Mouse (Mus musculus): ENCODE measurements around the gene Adat3. TPM values are rescaled to one million over a fixed set of nuclear protein-coding genes. Genes with fewer than 3 reads are reported as not detected.
A peak's percentile ranks its signal among the peaks of the same experiment; 100 is the strongest.

Adat3 gene
- polyA plus RNA-seq, 1 experiment from 2014 or later: 6.4 TPM

DNA sequence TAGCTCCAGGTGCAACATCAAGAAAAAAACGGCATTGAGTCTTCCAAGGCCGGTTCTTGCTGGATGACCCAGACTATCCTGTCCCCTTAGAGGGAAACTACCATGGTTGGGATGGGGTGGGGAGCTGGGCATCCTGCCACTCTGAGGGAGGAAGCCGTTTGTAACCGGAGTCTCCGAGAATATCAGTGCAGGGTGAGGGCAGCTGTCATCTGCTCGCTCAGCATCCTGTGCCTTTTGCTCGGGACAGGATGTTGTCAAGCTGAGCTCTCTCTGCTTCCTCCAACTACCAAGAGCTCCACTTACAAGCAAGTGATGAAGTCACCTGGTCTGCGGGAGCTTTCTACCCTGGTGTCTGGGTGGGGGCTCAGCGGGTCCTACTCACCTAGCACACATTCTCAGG, 15.5 kb downstream of the Adat3 start:
- Histone ChIP-seq H3K4me2 (ENCODE audit: low read length) (no peak overlapping the region), H3K9me3 (ENCODE audit: control insufficient read depth, low read length) (no peaks in the 10 kb centered on the region), H3K9ac (replicated peaks; ENCODE audit: low read depth, low read length) (no peak overlapping the region), H3K27ac (ENCODE audit: low read length) (no peak overlapping the region), H3K4me3 (replicated peaks; ENCODE audit: low read length) (no peak overlapping the region), H3K27me3 (replicated peaks; ENCODE audit: control insufficient read depth, insufficient read depth, low read length) (no peaks in the 10 kb centered on the region), H3K36me3 (ENCODE audit: control insufficient read depth, insufficient read depth) (peaks cover 5% of the 10 kb centered on the region; the same call in 1 of the 2 replicates), H3K4me1 (replicated peaks; ENCODE audit: control insufficient read depth, insufficient read depth, low read length) (peaks cover 7% of the 10 kb centered on the region)
- no peak for ATAC-seq
- 86% methylated on average over 9 of the region's 9 CpGs for WGBS

DNA sequence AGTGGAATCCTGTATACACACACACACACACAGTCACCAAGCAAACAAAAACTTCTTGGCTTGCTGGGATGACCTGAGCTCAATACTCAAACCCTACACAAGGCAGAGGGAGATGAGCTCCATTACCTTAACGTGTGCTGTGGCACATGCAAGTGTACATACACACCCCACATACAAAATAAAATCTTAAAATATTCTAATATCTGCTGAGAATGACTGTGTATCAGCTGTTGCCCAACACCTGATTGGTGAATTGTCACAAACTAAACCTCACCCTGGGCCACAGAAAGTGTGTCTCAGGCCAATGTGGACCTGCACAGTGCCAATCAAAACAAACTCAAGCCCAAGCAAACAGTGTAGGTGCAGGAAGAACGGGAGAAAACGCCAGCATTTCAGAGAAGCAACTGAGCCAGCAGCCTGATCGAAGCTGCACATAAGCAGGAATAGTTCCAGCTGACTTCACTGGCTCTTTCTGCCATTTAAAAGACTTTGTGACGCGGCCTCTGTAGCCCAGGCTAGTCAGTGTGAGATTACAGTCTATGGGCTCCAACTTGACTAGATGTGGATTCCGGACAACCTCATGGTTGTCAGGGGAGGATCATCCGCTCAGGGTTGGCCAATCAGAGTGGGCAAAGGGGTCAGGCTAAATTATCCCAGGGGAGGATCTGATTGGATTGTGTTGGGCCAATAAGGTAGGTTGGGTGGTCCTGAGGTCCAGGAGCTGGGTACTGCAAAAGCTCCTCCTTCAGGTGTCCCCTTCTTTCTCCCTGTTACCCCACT, 17.0 kb downstream of the Adat3 start:
- no peak for ATAC-seq
- H3K9ac ChIP-seq (replicated peaks; ENCODE audit: low read depth, low read length): no peak overlapping the region
- 37% methylated on average over 8 of the region's 8 CpGs for WGBS
- peaks cover 5% of the 10 kb centered on the region; the same call in 1 of the 2 replicates for H3K36me3 ChIP-seq (ENCODE audit: control insufficient read depth, insufficient read depth)
- H3K4me1 ChIP-seq (replicated peaks; ENCODE audit: control insufficient read depth, insufficient read depth, low read length): peaks cover 22% of the 10 kb centered on the region
- no peak overlapping the region for H3K4me3 ChIP-seq (replicated peaks; ENCODE audit: low read length)
- no peak overlapping the region for H3K4me2 ChIP-seq (ENCODE audit: low read length)
- no peak overlapping the region for H3K27ac ChIP-seq (ENCODE audit: low read length)
- H3K9me3 ChIP-seq (ENCODE audit: control insufficient read depth, low read length): no peaks in the 10 kb centered on the region
- no peaks in the 10 kb centered on the region for H3K27me3 ChIP-seq (replicated peaks; ENCODE audit: control insufficient read depth, insufficient read depth, low read length)

DNA sequence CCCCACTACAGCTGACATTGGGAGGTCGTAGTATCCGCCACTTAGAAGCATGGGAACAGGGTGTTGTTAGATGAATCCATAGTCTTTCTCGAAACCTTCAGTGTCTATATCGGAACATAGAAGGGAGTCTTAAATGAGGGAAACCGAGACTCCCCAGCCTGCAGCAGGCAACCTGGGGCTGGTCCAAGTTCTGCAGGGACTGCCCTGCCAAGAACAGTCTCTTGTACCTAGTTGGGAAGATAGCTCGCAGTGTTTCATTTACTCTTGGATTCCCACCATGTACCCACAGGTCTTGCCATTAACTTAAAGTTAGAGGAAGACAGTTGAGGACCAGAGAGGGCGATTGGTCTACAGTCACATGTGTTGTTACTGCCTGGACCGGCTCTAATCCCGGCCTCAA, 17.7 kb downstream of the Adat3 start:
- no peak overlapping the region for H3K4me2 ChIP-seq (ENCODE audit: low read length)
- H3K9me3 ChIP-seq (ENCODE audit: control insufficient read depth, low read length): no peaks in the 10 kb centered on the region
- no peak overlapping the region for H3K9ac ChIP-seq (replicated peaks; ENCODE audit: low read depth, low read length)
- H3K4me1 ChIP-seq (replicated peaks; ENCODE audit: control insufficient read depth, insufficient read depth, low read length): peaks cover 26% of the 10 kb centered on the region
- ATAC-seq: no peak
- WGBS: 84% methylated on average over 9 of the region's 9 CpGs
- no peaks in the 10 kb centered on the region for H3K27me3 ChIP-seq (replicated peaks; ENCODE audit: control insufficient read depth, insufficient read depth, low read length)
- H3K27ac ChIP-seq (ENCODE audit: low read length): no peak overlapping the region
- H3K36me3 ChIP-seq (ENCODE audit: control insufficient read depth, insufficient read depth): 0 out of 2 replicates have a peak, but pooled peaks cover 2% of the 10 kb centered on the region
- H3K4me3 ChIP-seq (replicated peaks; ENCODE audit: low read length): no peak overlapping the region

DNA sequence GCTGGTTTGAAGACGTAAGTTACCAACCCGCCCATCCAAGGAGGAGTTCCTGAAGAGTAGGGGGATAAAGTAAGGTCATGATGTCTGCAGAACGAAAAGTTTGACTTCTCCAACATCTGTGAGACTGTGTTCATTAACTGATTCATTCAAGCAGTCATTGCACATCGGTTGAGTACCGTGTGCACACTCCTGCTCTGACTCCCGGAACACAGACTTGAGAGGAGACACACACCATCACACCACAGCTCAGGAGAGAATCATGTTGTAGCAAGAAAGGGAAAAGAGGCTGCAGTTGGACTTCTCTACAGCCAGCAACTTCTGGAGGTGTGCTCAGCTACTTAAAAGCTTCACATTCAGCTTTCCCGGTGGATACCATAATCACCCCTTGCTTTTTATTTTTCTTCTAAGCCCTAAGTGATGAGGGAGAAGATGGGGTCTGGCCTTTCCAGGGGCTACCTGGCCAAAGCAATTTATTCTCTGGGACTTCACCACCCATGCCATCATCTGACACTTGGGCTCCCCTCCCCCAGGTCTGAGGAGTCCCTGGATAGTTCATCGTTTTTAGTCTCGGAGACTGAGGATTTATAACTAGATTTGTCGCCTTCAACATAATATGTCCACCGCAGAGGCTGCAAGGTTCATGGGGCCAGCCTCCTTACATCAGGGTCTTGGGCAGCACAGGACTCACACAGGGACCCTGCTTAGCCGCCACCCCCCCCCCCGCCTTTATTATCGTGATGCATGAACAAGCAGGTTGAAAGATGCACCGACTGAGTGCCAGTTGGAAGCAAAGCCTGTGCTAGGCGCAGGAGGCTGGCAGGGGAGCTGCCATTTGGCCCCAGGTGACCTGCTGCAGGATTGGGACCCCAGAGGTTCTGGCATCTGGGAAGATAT, 18.4 kb downstream of the Adat3 start:
- ATAC-seq: no peak
- peak overlapping the region; percentile 70 for H3K9ac ChIP-seq (replicated peaks; ENCODE audit: low read depth, low read length)
- WGBS: 56% methylated on average over 16 of the region's 16 CpGs

DNA sequence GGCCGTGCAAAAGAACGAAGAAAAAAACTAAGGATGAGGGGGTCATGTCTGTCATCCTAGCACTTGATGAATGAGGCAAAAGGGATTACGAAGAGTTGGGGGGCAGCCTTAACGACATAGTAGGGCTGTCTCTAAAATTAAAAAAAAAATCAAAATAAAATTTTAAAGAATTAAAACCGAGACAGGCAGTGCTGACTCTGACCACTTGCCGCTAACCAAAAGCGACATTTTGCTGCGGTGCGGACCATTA, 18.9 kb downstream of the Adat3 start:
- H3K4me2 ChIP-seq (ENCODE audit: low read length): peak overlapping the region; percentile 86
- H3K4me1 ChIP-seq (replicated peaks; ENCODE audit: control insufficient read depth, insufficient read depth, low read length): peaks cover 26% of the 10 kb centered on the region
- peak overlapping the region; percentile 70 for H3K9ac ChIP-seq (replicated peaks; ENCODE audit: low read depth, low read length)
- peak overlapping the region; percentile 66 for H3K4me3 ChIP-seq (replicated peaks; ENCODE audit: low read length)
- WGBS: 4% methylated on average over 9 of the region's 9 CpGs
- H3K27me3 ChIP-seq (replicated peaks; ENCODE audit: control insufficient read depth, insufficient read depth, low read length): no peaks in the 10 kb centered on the region
- no peaks in the 10 kb centered on the region for H3K9me3 ChIP-seq (ENCODE audit: control insufficient read depth, low read length)
- peak overlapping the region; percentile 99 for H3K27ac ChIP-seq (ENCODE audit: low read length)
- no peak for ATAC-seq
- H3K36me3 ChIP-seq (ENCODE audit: control insufficient read depth, insufficient read depth): no peaks in the 10 kb centered on the region

More for the DNA sequence above, 18.4 kb downstream of the Adat3 start:
- Histone ChIP-seq H3K27me3 (replicated peaks; ENCODE audit: control insufficient read depth, insufficient read depth, low read length) (no peaks in the 10 kb centered on the region), H3K4me2 (ENCODE audit: low read length) (peak overlapping the region; percentile 86), H3K27ac (ENCODE audit: low read length) (peak overlapping the region; percentile 99), H3K9me3 (ENCODE audit: control insufficient read depth, low read length) (no peaks in the 10 kb centered on the region), H3K36me3 (ENCODE audit: control insufficient read depth, insufficient read depth) (no peaks in the 10 kb centered on the region), H3K4me1 (replicated peaks; ENCODE audit: control insufficient read depth, insufficient read depth, low read length) (peaks cover 26% of the 10 kb centered on the region), H3K4me3 (replicated peaks; ENCODE audit: low read length) (peak overlapping the region; percentile 66)

DNA sequence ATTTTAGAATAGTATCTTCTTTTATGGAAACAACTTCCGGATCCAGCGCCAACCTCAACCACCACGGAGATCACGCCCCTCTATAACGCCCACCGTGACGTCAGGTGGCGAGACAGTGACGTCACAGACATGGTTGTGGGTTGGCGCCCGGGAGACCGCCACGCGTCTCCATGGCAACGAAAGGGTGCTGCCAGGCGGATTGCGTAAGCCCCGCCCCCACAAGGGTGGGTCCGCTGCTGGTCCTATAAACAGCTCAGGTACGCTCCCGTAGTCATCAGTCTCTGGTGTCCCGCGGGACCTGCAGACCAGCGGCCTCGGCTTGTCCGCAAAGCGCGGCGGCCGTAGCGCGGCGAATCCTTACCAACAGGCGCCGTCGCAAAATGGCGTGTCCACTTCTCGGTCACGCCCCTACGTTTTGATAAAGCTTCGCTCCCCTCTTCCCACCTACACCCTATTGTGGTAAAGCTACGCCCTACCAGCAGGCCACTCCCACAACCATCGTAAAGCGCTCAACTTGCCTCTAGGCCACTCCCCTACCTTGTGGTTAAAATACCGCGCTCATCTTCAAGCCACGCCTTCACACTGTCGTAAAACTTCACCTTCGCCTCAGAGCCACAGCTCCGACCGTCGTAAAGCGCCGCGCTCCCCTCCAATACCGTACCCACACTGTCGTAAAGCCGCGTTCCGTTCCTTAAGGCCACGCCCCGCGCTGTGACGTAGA, 19.4 kb downstream of the Adat3 start:
- WGBS: under 1% methylated on average over 64 of the region's 64 CpGs
- no peaks in the 10 kb centered on the region for H3K36me3 ChIP-seq (ENCODE audit: control insufficient read depth, insufficient read depth)
- peak overlapping the region; percentile 66 for H3K4me3 ChIP-seq (replicated peaks; ENCODE audit: low read length)
- peak; percentile 96 for ATAC-seq
- H3K9ac ChIP-seq (replicated peaks; ENCODE audit: low read depth, low read length): peak overlapping the region; percentile 70
- H3K4me1 ChIP-seq (replicated peaks; ENCODE audit: control insufficient read depth, insufficient read depth, low read length): peaks cover 26% of the 10 kb centered on the region
- peak overlapping the region; percentile 86 for H3K4me2 ChIP-seq (ENCODE audit: low read length)
- H3K27me3 ChIP-seq (replicated peaks; ENCODE audit: control insufficient read depth, insufficient read depth, low read length): no peaks in the 10 kb centered on the region
- peak overlapping the region; percentile 99 for H3K27ac ChIP-seq (ENCODE audit: low read length)
- no peaks in the 10 kb centered on the region for H3K9me3 ChIP-seq (ENCODE audit: control insufficient read depth, low read length)

DNA sequence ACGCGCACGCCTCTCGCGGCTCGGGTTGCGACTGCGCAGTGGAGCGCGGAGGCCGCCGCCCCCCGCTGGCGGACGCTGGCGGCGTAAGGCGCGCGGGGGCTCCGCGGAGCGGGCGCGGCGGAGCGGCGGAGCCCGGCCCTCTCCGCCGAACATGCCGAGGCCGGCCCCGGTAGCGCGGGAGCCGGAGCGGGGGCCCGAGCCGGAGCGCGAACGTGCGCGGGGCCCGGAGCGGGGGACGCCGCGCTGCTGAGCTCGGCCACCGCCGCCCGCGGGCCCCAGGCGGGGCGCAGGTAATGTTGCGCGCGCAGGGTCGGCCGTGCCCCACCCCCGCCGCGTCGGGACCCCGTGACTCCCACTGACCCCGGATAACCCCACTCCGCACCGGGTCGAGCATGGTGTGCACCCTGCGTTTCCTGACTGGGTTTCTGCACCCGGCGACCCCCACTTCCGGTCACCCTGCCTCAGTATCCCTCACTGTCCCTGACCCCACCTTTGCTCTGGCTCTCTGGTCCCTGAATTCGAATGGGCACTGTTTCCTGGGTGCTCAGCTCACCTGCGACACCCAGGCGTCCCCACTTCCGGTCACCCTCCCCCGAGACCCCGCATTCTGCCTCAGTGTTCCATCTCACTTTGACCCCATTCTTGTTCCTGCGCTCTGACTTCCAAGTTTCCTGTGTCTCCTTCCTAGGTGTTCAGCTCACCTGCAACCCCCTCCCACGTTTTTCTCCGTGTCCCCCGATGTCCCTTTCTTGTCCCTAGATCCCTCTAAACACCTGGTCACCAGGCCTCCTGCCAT, 20.2 kb downstream of the Adat3 start, which contains the start of gene Csnk1g2:
Gene Csnk1g2 (plus strand): TSS at position 178 of the 796 bp plus-strand sequence.
- Histone ChIP-seq H3K4me1 (replicated peaks; ENCODE audit: control insufficient read depth, insufficient read depth, low read length) (peaks cover 28% of the 10 kb centered on the region), H3K9me3 (ENCODE audit: control insufficient read depth, low read length) (no peaks in the 10 kb centered on the region), H3K4me2 (ENCODE audit: low read length) (peak within 1 kb of the TSS; percentile 86), H3K27ac (ENCODE audit: low read length) (peak within 1 kb of the TSS; percentile 99), H3K36me3 (ENCODE audit: control insufficient read depth, insufficient read depth) (no peaks in the 10 kb centered on the region), H3K4me3 (replicated peaks; ENCODE audit: low read length) (peak within 1 kb of the TSS; percentile 66), H3K9ac (replicated peaks; ENCODE audit: low read depth, low read length) (peak within 1 kb of the TSS; percentile 92), H3K27me3 (replicated peaks; ENCODE audit: control insufficient read depth, insufficient read depth, low read length) (no peaks in the 10 kb centered on the region)
- under 1% methylated on average over 80 of the region's 85 CpGs for WGBS
- ATAC-seq: no peak

DNA sequence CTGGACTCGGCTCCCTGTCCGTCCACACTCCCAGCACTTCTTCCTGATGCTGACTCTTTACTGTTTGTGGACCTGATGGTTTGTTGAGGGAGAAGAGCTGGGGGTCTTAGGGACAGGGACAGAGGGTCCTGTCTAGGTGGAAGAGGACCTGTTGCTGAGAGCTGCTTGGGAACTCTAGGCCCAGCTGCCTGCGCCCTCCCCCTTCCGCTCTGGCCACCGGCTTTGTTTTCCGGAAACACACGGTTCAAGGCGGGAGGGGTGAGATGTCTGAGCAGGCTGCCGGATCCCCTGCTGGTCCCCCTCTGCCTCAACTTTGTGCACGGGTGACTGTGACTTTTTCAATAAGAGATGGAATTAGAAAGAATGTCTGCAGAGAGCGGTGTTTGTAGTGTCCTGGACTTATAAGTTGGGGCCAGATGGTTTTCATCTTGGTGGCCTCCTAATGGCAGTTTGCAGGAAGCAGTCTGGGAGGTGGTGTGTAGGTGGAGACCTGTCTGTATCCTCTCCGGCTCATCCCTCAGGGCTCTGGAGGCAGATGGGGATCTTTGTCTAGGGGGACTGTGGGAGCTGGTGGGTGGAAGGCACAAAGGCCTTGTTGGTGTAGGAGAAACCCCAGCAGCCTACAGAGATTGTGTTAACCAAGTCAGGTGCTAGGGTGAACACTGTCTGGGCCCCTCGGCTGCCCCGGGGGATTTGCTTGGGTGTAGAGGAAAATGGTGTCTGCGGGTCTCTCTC, 20.9 kb downstream of the Adat3 start:
- WGBS: 17% methylated on average over 15 of the region's 15 CpGs
- no peak for ATAC-seq
- peak overlapping the region; percentile 80 for H3K4me2 ChIP-seq (ENCODE audit: low read length)

More for the DNA sequence above, 20.9 kb downstream of the Adat3 start:
- H3K4me3 ChIP-seq (replicated peaks; ENCODE audit: low read length): peak overlapping the region; percentile 66
- H3K27me3 ChIP-seq (replicated peaks; ENCODE audit: control insufficient read depth, insufficient read depth, low read length): no peaks in the 10 kb centered on the region
- no peaks in the 10 kb centered on the region for H3K9me3 ChIP-seq (ENCODE audit: control insufficient read depth, low read length)
- peak overlapping the region; percentile 92 for H3K9ac ChIP-seq (replicated peaks; ENCODE audit: low read depth, low read length)
- peak overlapping the region; percentile 63 for H3K27ac ChIP-seq (ENCODE audit: low read length)
- no peaks in the 10 kb centered on the region for H3K36me3 ChIP-seq (ENCODE audit: control insufficient read depth, insufficient read depth)
- H3K4me1 ChIP-seq (replicated peaks; ENCODE audit: control insufficient read depth, insufficient read depth, low read length): peaks cover 28% of the 10 kb centered on the region
